Mouse (Mus musculus) CD4-positive helper T cell, adult 2 months (primary cell): Measurements from ENCODE around the gene Cd68.
A peak's percentile ranks its signal among the peaks of the same experiment; 100 is the strongest.

Experiments
- DNase-seq: peaks from one replicate; pipeline ENCODE4 v3.0.0-alpha.2; 2012; ENCODE audit warnings: low read depth, missing footprints, low spot score

Gene Cd68

GRCm38 (mm10) chr11:69670786-69671725 lies 5.1 kb upstream of the Cd68 start:
- DNase-seq: peak; percentile 98

- no peak for DNase-seq
These were observed 682 bp upstream of the Cd68 start for GRCm38 (mm10) chr11:69666665-69667005.

GRCm38 (mm10) chr11:69665457-69665960 lies 444 bp downstream of the Cd68 start:
- DNase-seq: no peak

GRCm38 (mm10) chr11:69664841-69665240 lies 1.1 kb downstream of the Cd68 start:
- DNase-seq: no peak

- DNase-seq: no peak
These were observed 2.2 kb downstream of the Cd68 start for GRCm38 (mm10) chr11:69663795-69664194.

- no peak for DNase-seq
These were observed 2.8 kb downstream of the Cd68 start for GRCm38 (mm10) chr11:69662967-69663671.

GRCm38 (mm10) chr11:69662213-69662966 lies 3.6 kb downstream of the Cd68 start, which contains the start of gene Mpdu1:
Mpdu1 (minus strand) TSS chr11:69662642.
- peak; percentile 99 for DNase-seq

- DNase-seq: no peak
These were observed 4.6 kb downstream of the Cd68 start for GRCm38 (mm10) chr11:69661221-69661881.

GRCm38 (mm10) chr11:69657462-69657881 lies 8.5 kb downstream of the Cd68 start:
- DNase-seq: no peak

GRCm38 (mm10) chr11:69656617-69657461 lies 9.1 kb downstream of the Cd68 start:
- DNase-seq: peak; percentile 61

- no peak for DNase-seq
These were observed 9.9 kb downstream of the Cd68 start for GRCm38 (mm10) chr11:69656065-69656455.

- DNase-seq: peak; percentile 46
These were observed 10.5 kb downstream of the Cd68 start, which contains the start of gene Sox15 for GRCm38 (mm10) chr11:69655264-69656064. Sox15 (plus strand) TSS chr11:69655314.

- DNase-seq: no peak
These were observed 11.2 kb downstream of the Cd68 start for GRCm38 (mm10) chr11:69654760-69655159.

- DNase-seq: no peak
These were observed 12.6 kb downstream of the Cd68 start for GRCm38 (mm10) chr11:69653399-69653798.

- DNase-seq: no peak
These were observed 20.1 kb downstream of the Cd68 start for GRCm38 (mm10) chr11:69645860-69646259.

- no peak for DNase-seq
These were observed 30.5 kb downstream of the Cd68 start for GRCm38 (mm10) chr11:69635471-69635870.

GRCm38 (mm10) chr11:69633128-69633866 lies 32.7 kb downstream of the Cd68 start:
- peak; percentile 18 for DNase-seq

GRCm38 (mm10) chr11:69632284-69633089 lies 33.5 kb downstream of the Cd68 start, which contains the start of gene Fxr2:
Fxr2 (plus strand) TSS chr11:69632990.
- DNase-seq: peak; percentile 100
